Mouse (Mus musculus) right cerebral cortex, postnatal 4 days (tissue): Measurements from ENCODE around the gene Zfp598.
"Not testable (repeated sequence)": the region's sequence is repeated elsewhere in the genome, so short reads cannot be mapped to it uniquely, and the experiment has no call there.

Experiments
- DNase-seq: peaks from one replicate; pipeline ENCODE4 v3.0.0-alpha.2; 2022

Gene Zfp598

GRCm38 (mm10) chr17:24648731-24649377 lies 20.6 kb upstream of the Zfp598 start:
- no peak for DNase-seq

GRCm38 (mm10) chr17:24649581-24650069 lies 19.9 kb upstream of the Zfp598 start:
- peak; percentile 30 for DNase-seq

GRCm38 (mm10) chr17:24650070-24650616 lies 19.3 kb upstream of the Zfp598 start, which contains the start of gene Slc9a3r2:
Gene Slc9a3r2 (minus strand): TSS chr17:24650327.
- peak; percentile 58 for DNase-seq

GRCm38 (mm10) chr17:24650766-24651165 lies 18.7 kb upstream of the Zfp598 start:
- no peak for DNase-seq

GRCm38 (mm10) chr17:24651835-24652234 lies 17.7 kb upstream of the Zfp598 start:
- DNase-seq: no peak

GRCm38 (mm10) chr17:24653967-24654710 lies 15.3 kb upstream of the Zfp598 start:
- peak; percentile 69 for DNase-seq

- DNase-seq: no peak
These were observed 14.5 kb upstream of the Zfp598 start for GRCm38 (mm10) chr17:24654969-24655368.

- no peak for DNase-seq
These were observed 11.3 kb upstream of the Zfp598 start, which contains the start of gene Npw for GRCm38 (mm10) chr17:24658017-24658758. Gene Npw (minus strand): TSS chr17:24658457.

- DNase-seq: not testable (repeated sequence)
These were observed 2.5 kb upstream of the Zfp598 start for GRCm38 (mm10) chr17:24667011-24667410.

GRCm38 (mm10) chr17:24667416-24667815 lies 2.1 kb upstream of the Zfp598 start:
- no peak for DNase-seq

- DNase-seq: not testable (repeated sequence)
These were observed 308 bp upstream of the Zfp598 start for GRCm38 (mm10) chr17:24669214-24669544.

- no peak for DNase-seq
These were observed 858 bp downstream of the Zfp598 start for GRCm38 (mm10) chr17:24670246-24670844.

GRCm38 (mm10) chr17:24671346-24671745 lies 1.9 kb downstream of the Zfp598 start:
- DNase-seq: no peak

- DNase-seq: no peak
These were observed 2.7 kb downstream of the Zfp598 start for GRCm38 (mm10) chr17:24672141-24672540.

GRCm38 (mm10) chr17:24674277-24674676 lies 4.8 kb downstream of the Zfp598 start:
- no peak for DNase-seq

GRCm38 (mm10) chr17:24676187-24676586 lies 6.7 kb downstream of the Zfp598 start:
- peak; percentile 77 for DNase-seq

GRCm38 (mm10) chr17:24676877-24677276 lies 7.4 kb downstream of the Zfp598 start:
- no peak for DNase-seq

GRCm38 (mm10) chr17:24677500-24678080 lies 8.1 kb downstream of the Zfp598 start:
- DNase-seq: no peak

GRCm38 (mm10) chr17:24686514-24686913 lies 17.0 kb downstream of the Zfp598 start:
- no peak for DNase-seq

- DNase-seq: no peak
These were observed 17.7 kb downstream of the Zfp598 start for GRCm38 (mm10) chr17:24687146-24687595.

GRCm38 (mm10) chr17:24687599-24687998 lies 18.1 kb downstream of the Zfp598 start:
- DNase-seq: no peak
